Mouse (Mus musculus) adrenal gland (tissue): ENCODE data around the gene Entpd2.
"Not testable (repeated sequence)": the region's sequence is repeated elsewhere in the genome, so short reads cannot be mapped to it uniquely, and the experiment has no call there.

Experiments used
- intact Hi-C: fragments of 180-260 bp; cut with DNase I; formaldehyde crosslinking; loops from one replicate; pipeline ENCODE4 v1.15.1; 2025

Entpd2 gene

DNA sequence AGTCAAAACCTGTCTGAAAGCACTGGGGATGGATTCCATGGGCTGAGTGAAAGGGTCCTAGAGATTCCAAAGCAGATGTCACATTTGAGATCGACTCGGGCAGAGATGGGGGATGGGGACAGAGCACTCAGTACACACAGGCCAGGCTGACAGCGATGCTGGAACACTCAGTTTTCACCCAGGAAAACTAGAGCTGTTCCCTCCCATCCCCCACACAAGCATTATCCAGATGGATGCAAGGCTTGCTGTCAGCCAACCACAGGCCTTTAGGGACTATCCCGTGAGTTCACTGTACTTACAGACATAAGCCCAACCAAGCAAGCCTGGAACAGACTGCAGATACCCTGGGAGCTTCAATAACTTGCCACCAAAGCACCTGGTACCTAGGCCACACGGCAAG lies 4.4 kb upstream of the Entpd2 start:
- intact Hi-C loops: no loop called here

DNA sequence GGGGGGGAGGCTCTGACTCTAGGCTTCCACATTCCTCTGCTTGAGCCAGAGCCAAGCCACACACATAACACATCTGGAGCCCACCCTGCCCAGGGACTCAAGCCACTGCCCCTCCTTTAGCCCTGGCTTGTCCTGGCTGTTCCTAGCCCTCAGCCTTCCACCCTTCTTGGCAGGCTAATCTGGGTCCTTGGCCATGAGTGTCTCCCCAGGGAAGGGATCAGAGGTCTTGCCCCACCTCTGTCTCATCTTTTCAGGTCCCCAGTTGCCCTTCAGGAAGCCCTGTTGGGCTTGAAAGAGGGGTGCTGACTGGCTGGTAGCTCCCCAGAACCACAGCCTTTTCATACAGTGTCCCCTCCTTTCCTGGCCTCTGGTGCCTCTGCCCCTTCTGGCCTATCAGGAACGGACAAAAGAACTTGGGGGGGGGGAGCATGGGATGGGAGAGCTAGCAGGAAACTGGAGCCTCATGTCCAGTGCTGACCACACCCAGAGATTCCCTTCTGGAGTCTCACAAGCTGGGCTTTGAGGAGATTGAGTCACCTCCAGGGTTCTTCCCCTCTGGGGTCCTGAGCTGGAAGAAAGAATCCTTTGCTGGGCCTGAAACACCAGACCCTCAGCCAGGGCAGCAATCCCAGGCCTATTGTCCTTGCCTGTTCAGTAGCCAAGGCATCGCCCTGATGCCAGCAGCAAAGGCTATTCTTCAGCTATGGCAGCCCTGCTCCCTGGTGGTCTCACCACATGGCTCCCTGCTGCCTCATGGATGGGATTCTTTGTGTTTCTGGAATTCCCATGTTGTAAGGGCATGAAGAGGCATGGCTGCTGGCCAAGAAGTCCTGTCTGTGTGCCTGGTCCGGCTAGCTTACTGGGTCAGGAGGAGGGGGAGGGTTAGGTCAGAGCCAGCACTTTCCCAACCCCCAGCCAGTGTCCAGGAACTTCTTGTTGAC lies 1.1 kb upstream of the Entpd2 start:
- intact Hi-C loops: no loop called here

GRCm38 (mm10) chr2:25396597-25396983 lies 916 bp downstream of the Entpd2 start:
- intact Hi-C loops: no loop called here

DNA sequence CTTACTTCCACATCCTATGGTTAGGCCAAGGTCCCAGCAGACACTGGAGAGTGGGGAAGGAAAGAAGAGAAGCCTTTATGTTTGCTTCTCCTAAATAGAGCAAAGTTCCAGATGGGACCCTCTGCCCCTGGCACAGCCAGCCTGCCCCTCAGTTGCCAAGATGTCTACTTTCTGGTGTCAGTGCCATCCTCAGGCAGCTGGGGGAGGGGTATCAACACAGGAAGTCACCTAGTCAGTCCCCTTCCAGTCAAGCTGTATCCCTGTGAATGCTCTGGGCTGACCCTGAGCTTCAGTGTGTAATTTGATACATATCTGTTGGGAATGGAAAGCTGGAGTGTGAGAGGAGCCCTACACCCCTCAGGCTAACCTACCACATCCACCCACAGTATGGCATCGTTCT lies 1.3 kb downstream of the Entpd2 start:
- intact Hi-C loops: no loop called here

GRCm38 (mm10) chr2:25398065-25398464 lies 2.4 kb downstream of the Entpd2 start:
- intact Hi-C loops: no loop called here

DNA sequence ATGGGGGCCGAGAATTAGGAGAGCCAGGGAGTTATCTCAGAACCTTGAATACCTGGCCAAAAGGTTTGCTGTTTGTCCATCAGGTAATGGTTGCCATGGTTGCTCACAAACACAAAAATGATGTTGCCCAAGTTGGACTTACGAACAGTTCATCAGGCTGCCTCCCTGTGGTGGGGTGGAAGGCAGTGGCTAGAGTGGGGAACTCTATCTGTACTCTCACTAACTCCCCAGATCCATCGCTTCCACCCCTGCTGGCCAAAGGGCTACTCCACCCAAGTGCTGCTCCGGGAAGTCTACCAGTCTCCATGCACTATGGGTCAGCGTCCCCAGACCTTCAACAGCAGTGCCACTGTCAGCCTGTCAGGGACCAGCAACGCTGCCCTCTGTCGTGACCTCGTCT lies 3.4 kb downstream of the Entpd2 start, which contains the start of gene Npdc1:
TSS of gene Npdc1 (plus strand) at position 301 of the 400 bp plus-strand sequence.
- intact Hi-C loops: no loop called here

DNA sequence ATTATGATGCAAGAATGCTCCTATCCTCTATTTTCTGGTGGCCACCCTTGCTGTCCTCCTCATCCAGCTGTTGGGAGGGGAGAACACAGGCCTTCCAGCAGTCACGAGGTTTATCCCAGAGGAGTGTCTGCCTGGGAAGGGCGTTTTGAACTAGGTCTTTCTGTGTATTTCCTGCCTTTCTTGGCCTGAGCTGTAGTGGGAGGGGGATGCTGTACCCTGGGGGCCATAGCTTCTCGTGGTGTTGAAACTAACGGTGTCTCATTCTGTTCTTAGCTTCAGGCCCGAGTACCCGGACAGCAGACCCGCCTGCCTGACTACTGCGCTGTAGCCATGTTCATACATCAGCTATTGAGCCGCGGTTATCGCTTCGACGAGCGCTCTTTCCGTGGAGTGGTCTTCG lies 4.6 kb downstream of the Entpd2 start:
- intact Hi-C loops: no loop called here

DNA sequence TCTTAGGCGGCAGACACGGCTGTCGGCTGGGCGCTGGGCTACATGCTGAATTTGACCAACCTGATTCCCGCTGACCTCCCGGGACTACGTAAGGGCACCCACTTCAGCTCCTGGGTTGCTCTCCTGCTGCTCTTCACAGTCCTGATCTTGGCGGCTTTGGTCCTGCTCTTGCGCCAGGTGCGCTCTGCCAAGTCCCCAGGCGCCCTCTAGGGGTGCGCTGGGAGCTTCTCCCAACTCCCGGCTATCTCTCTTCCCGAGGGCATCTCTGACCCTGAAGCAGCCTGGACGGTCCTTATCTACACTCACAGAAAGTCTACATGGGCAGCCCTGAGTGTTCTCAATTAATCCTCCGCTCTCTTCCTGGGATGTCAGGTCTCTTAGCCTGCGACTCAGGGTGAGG lies 5.1 kb downstream of the Entpd2 start:
- intact Hi-C loops: no loop called here

DNA sequence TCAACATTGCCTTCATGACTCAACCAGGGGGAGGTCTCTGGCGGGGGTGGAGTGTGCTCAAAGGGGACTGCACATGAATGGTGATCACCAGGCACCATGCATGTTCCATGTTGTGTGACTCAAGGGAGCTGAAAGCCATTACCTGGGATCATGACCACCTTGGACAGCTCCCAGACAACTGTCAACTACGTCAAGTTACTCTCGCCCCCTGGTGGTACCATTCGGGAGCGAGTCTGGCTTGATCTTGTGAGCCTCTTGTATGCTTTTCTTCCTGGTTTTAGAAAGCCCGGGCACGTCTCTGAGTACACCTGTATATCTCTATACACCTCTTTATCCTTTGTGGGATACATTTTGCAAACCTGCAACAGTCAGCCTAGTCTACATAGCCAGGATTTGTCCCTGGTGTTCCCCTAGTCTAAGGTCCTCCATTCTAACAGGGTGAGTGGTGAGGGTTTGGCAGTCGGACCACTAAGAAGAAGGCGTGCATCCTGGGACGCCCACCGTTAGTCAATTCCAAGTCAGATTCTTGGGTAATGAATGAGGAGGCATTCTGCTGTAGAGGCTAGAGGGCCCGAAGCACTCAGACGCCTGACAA lies 6.8 kb downstream of the Entpd2 start:
- intact Hi-C loops: no loop called here

- intact Hi-C loops: no loop called here
These were observed 7.4 kb downstream of the Entpd2 start for GRCm38 (mm10) chr2:25402972-25403601.

DNA sequence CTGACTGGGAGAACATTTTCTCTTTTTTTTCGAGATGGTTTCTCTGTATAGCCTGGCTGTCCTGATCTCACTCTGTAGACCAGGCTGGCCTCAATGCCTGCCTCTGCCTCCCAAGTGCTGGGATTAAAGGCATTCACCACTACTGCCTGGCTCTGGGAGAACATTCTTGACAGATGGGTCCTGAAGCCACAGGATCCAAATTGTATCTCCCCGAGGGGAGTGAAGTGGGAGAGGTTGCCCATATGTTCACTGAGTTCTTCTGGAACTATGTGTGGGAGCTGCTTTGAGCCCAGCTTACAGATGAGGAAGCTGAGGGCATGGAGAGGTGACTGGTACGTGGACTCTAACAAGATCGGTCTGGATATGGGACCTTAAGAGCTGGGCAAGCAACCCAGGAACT lies 8.3 kb downstream of the Entpd2 start:
- intact Hi-C loops: no loop called here

- intact Hi-C loops: no loop called here
These were observed 13.2 kb downstream of the Entpd2 start for GRCm38 (mm10) chr2:25408908-25409307.

DNA sequence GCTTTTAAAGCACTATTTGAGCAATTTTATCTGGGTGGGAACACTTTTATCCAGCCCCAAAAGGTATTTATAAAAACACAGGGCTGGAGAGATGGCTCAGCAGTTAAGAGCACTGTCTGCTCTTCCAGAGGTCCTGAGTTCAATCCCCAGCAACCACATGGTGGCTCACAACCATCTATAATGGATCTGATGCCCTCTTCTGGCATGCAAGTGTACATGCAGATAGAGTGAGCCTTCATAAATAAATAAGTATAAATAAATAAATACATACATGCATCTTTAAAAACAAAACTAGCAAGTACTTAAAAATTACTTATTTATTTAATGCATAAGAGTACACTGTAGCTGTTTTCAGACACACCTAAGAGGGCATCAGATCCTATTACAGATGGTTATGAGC lies 17.8 kb downstream of the Entpd2 start:
- intact Hi-C loops: not testable (repeated sequence)

GRCm38 (mm10) chr2:25417426-25417825 lies 21.8 kb downstream of the Entpd2 start:
- intact Hi-C loops: no loop called here

DNA sequence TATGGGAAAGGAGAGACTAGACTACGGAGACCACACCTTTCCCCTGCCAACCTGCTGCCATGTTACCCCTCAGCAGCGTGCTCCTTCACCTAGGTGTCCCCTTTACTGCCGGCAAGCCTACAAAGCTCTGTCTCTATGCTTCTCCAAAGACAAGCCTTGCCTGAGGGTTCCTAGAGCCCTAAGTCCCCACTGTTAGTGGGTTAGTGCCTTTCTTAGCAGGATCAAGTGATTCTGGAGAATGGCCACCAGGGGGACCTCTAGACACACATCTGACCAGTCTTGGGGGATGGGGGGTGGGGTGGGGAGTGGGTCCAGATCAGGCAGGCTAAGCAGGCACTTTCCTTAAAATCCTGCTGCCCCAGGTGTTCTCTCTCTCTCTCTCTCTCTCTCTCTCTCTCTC lies 26.2 kb downstream of the Entpd2 start:
- intact Hi-C loops: loop anchor here (2.0 to 5.0 kb wide), 3 partner anchors 61 to 125 kb away; partner anchors contain the start of gene Traf2

- intact Hi-C loops: loop anchor here (2.0 to 5.0 kb wide), 3 partner anchors 60 to 125 kb away; partner anchors contain the start of gene Traf2
These were observed 27.1 kb downstream of the Entpd2 start, which contains the start of gene Fut7 for GRCm38 (mm10) chr2:25422587-25423410. Gene Fut7 (plus strand): TSS chr2:25423267.

DNA sequence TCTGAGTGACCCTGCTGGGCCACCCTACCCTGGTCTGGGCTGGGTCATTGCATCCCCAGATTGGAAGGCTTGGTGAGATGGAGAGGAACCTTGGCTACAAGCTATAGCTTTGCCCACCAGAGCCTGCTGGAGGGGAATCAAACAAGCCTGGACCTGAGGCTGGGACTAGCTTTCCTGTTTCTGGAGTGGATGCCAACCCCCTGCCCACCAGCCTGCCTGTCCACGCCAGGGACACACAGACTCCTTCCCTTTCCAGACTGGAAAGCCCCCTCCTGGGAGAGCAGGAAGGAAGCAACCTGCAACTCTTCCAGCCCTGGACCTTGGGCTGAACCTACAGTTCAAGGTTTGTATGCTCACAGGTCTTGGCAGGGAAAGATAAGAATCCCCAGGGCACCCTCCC lies 28.0 kb downstream of the Entpd2 start:
- intact Hi-C loops: loop anchor here (2.0 to 5.0 kb wide), 3 partner anchors 59 to 124 kb away; partner anchors contain the start of gene Traf2

DNA sequence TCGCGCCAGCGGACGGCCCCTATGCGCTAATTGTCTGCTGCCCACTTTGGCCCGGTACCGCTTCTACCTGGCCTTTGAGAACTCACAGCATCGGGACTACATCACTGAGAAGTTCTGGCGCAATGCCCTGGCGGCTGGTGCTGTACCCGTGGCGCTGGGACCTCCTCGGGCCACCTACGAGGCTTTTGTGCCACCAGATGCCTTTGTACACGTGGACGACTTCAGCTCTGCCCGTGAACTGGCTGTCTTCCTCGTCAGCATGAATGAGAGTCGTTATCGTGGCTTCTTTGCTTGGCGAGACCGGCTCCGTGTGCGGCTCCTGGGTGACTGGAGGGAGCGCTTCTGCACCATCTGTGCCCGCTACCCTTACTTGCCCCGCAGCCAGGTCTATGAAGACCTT lies 29.8 kb downstream of the Entpd2 start:
- intact Hi-C loops: no loop called here

GRCm38 (mm10) chr2:25426721-25427191 lies 31.1 kb downstream of the Entpd2 start:
- intact Hi-C loops: no loop called here

GRCm38 (mm10) chr2:25427256-25427655 lies 31.6 kb downstream of the Entpd2 start:
- intact Hi-C loops: no loop called here
